Mouse (Mus musculus): ENCODE measurements around the gene Gm21983.

Gene Gm21983

GRCm38 (mm10) chr7:27162780-27163449, 18.0 kb downstream of the Gm21983 start:
- peak in 1 of 2 experiments; percentile 82 for DNase-seq (ENCODE audit: inconsistent age in 2 of 2, low spot score in 1 of 2)

DNA sequence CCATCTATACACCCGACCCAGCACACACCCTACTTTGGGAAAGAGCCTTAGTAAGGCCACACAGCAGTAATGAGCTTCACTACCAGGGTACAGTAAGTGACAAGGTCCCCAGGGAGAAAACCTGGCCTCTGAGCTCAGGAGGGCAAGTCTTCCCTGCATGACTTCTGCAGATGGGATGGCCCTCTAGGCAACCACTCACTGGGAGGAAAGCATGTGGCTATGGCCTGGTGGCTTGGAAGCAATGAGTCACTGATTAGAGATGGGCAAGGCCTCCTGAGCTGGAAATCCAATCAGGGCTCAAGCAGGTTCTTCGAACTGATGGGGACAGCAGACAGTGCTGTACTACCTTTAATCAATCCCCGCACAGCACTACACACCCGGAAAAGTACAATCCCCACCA, 19.1 kb downstream of the Gm21983 start:
- peak; percentile 68 to 84 for DNase-seq (ENCODE audit: inconsistent age in 2 of 2, low spot score in 1 of 2)

DNA sequence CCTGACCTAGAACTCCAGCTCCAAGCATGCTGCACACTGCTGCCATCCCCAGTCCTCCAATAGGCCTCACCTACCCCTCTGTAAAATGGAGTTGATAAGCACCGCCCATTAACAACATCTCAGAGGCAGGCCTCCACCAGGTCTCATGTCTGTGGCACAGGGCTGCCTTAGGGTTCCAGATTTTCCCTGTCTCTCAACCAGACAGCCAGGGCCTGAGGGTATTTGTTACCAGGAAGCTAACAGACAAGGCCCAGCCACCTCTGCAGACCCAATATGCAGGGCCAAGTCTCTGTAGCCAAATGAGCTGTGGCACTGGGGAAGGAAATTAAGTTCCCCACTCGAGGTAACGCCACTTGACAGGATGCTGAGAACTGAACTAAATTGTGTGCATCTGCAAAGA, 20.0 kb downstream of the Gm21983 start:
- DNase-seq (ENCODE audit: inconsistent age in 2 of 2, low spot score in 1 of 2) = peak in 1 of 2 experiments; percentile 50

- DNase-seq (ENCODE audit: inconsistent age in 2 of 2, low spot score in 1 of 2) = peak; percentile 88 to 95
These were observed 21.0 kb downstream of the Gm21983 start for GRCm38 (mm10) chr7:27159882-27160281.

- no peak for DNase-seq (ENCODE audit: inconsistent age in 2 of 2, low spot score in 1 of 2)
These were observed 21.6 kb downstream of the Gm21983 start for GRCm38 (mm10) chr7:27159256-27159655.

DNA sequence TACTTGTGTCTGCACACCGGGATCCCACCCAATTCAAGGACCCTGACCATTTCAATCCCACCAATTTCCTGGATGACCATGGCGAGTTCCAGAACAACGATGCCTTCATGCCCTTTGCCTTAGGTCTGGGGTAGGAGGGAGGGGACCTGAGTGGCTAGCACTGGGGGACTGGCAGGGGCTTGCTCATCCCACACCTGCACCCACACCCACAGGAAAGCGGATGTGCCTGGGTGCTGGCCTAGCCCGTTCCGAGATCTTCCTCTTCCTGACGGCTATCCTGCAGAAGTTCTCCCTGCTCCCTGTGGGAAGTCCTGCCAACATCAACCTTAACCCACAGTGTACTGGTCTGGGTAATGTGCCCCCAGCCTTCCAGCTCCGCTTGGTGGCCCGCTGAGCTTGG, 22.7 kb downstream of the Gm21983 start:
- DNase-seq (ENCODE audit: inconsistent age in 2 of 2, low spot score in 1 of 2) = peak in 1 of 2 experiments; percentile 28

GRCm38 (mm10) chr7:27156005-27156404, 24.9 kb downstream of the Gm21983 start:
- DNase-seq (ENCODE audit: inconsistent age in 2 of 2, low spot score in 1 of 2) = peak in 1 of 2 experiments; percentile 17

DNA sequence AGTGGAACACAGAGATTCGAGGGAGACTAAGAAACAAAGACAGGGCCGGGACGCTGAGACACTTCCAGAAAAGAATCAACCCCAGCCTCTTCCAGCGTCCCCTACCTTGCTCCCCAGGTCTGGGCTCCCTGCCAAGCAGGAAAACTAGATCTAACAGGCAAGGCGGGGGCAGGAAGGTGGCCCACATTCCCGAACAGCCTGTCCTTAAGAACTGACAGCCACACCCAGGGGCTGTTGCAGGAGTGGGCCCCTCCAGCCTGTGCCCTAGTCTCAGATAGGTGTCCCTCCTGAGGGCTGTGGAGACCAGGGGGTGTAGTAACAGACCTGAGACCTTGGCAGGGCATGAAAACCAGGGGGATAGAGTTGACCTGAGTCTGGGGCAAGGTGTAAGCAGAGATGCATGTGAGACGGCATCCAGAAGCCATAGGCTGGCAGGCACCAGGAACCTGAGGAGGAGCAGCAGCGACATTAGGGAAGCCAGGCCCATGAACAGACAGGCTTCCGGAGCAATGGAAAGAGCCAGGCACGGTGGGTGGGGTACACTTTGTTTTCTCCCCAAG, 27.6 kb downstream of the Gm21983 start, which contains the start of gene Cyp2t4:
TSS of gene Cyp2t4 (plus strand) at position 510 of the 560 bp plus-strand sequence.
- peak in 1 of 2 experiments; percentile 54 for DNase-seq (ENCODE audit: inconsistent age in 2 of 2, low spot score in 1 of 2)

DNA sequence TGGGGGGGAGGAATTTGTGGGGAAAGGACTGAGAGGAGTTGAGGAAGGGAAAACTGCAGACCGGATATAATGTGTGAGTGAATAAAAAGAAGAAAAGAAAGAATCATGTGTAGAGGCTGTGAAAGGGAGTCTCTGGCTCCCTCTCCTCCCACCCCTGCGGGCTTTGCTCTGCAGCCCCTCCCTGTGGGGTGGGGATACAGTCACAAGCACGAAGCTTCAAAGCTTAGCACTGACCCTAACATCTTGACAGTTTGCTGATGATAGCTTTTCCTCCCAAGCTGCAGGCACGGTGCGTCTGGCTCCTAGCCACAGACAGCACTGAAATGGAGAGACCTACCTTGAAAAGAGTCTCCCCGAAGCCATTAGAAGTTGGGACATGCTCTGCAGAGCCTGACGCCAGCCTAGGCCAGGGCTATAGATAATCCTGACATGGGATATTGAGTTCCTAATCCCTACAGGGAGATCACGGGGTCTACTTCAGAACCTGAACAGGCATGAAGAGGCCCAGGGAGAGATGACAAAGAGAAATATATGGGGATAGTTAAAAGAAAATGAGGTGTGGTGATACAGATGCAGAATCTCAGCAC, 44.4 kb downstream of the Gm21983 start:
- DNase-seq (ENCODE audit: inconsistent age in 2 of 2, low spot score in 1 of 2) = no peak

DNA sequence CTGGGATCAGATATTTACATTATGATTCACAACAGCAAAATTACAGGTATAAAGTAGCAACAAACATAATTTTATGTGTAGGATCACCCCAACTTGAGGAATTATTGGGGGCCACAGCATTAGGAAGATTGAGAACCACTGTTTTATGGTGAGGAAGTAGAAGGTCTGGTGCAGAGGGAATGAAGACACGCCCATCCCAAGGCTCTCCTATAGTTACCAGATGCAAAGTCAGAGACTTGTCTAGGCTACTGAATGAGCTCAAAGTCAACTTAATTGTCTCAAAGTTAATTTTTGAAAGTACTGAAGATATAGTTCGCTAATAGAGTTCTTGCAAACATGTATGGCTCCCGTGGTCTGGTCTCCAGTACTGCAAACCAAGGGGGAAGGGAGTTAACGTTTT, 47.1 kb downstream of the Gm21983 start:
- no peak for DNase-seq (ENCODE audit: inconsistent age in 2 of 2, low spot score in 1 of 2)

DNA sequence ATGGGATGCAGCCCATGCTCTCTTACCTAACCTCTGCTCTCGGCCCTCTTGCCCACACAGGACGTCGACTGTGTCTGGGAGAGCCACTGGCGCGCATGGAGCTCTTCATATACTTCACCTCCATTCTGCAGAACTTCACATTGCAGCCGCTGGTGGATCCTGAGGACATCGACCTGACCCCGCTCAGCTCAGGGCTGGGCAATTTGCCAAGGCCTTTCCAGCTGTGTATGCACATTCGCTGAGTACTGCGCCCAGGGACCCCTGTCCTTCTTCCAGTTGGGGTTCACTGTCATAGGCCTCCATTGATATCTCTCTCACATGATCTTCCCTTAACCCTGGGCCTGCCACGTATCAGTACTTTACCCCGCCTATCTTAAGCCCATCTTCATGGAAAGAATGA, 47.7 kb downstream of the Gm21983 start:
- peak in 1 of 2 experiments; percentile 61 for DNase-seq (ENCODE audit: inconsistent age in 2 of 2, low spot score in 1 of 2)

DNA sequence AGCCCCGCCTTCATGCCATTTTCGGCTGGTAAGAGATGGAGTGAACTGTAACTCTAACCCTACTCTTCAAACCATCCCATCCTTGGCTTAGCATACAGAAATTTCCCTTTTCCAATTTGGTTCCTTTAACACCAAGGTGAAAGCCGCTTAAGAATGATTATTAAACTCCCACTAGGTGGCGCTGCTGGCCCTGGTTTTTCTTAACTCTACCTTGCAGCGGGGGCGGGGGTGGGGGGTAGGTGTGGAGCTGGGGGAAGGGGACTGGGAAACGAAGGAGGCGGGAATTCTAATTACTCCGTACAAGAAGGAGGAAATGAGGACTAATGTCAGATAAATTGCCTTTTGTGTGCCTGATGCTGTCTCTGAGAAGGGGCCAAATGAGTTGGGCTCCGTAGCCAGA, 48.3 kb downstream of the Gm21983 start:
- peak; percentile 45 to 84 for DNase-seq (ENCODE audit: inconsistent age in 2 of 2, low spot score in 1 of 2)

DNA sequence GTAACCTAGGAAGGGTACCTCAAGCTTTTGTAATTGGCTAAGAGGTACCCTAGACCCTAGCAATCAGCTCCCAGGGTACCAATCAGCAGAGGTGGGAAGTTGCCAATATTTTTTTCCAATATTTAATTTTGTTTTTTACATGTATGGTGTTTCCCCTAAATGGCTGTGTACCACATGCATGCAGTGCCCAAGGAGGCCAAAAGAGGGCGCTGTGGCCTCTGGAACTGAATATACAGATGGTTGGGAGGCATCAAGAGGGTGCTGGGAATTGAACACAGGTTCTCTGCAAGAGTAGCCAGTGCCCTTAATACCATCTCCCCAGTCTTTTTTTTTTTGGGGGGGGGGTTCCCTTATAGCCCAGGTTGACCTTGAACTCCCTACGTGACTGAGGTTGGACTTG, 49.5 kb downstream of the Gm21983 start:
- DNase-seq (ENCODE audit: inconsistent age in 2 of 2, low spot score in 1 of 2) = no peak

DNA sequence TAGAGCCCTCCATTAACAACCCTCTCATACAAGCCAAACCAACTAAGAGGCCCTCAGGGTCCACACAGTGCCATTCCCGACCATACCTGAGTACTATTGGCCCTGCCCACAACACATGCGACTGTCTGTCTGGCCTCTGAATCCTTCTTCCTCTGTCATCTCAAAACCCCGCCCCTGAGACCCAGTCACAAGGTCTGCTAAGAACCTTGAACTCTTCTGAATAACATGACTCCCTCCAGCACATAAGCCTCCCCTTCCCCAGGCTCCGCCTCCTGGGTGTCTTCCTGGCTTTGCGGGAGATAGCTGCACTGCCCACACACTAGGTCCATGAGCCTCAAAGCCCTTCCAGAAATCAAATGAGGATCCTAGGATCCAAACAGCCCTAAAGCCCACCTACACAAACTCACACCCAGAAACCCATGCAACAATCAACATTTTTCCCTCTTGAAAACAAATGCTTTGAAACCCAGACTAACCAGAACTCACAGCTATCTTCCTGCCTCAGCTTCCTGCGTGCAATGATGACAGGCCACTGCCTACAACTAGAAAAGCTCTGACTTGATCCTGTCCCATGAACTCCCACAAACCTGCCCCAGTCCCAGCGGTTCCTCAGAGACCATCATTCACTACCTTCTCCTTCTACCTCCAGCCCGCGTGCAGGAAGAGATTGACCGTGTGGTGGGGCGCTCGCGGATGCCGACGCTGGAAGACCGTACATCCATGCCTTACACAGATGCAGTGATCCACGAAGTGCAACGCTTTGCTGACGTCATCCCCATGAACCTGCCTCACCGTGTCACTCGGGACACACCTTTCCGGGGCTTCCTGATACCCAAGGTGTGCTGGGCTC, 50.1 kb downstream of the Gm21983 start:
- DNase-seq (ENCODE audit: inconsistent age in 2 of 2, low spot score in 1 of 2) = peak in 1 of 2 experiments; percentile 61

GRCm38 (mm10) chr7:27129811-27130210, 51.1 kb downstream of the Gm21983 start:
- no peak for DNase-seq (ENCODE audit: inconsistent age in 2 of 2, low spot score in 1 of 2)

DNA sequence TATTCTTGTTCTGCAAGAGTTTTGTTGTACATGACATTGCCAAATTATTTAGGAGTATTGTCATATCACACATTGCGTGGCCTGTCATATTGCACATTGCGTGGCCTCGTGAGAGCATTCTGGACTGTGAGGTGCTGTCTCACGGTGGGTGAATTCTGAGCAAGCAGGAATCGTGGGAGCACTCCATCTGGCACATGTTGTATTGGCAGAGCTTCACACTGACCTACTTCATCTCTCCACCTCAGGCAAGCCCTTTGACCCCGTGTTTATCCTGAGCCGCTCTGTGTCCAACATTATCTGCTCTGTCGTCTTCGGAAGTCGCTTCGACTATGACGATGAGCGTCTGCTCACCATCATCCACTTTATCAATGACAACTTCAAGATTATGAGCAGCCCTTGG, 51.9 kb downstream of the Gm21983 start:
- DNase-seq (ENCODE audit: inconsistent age in 2 of 2, low spot score in 1 of 2) = no peak

DNA sequence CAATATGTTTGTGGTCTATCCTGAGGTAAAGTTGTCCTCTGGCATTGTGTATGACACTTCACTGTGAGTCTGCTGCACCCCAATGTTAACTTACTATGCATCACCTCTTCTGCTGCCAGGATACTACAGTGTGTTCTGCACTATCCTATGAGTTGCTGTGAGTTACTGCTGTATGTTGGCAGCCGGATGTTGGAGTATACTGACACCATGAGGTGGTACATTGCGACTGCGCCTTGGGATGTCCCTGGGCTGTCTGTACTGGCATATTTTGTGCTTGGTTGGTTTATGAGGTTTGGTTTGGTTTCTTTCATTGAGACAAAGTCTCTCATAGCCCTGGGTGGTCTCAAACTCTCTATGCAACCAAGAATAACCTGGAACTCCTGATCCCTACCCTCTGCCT, 52.7 kb downstream of the Gm21983 start:
- peak; percentile 43 to 80 for DNase-seq (ENCODE audit: inconsistent age in 2 of 2, low spot score in 1 of 2)

- DNase-seq (ENCODE audit: inconsistent age in 2 of 2, low spot score in 1 of 2) = no peak
These were observed 55.9 kb downstream of the Gm21983 start for GRCm38 (mm10) chr7:27124969-27125368.

GRCm38 (mm10) chr7:27124305-27124832, 56.5 kb downstream of the Gm21983 start:
- no peak for DNase-seq (ENCODE audit: inconsistent age in 2 of 2, low spot score in 1 of 2)

- DNase-seq (ENCODE audit: inconsistent age in 2 of 2, low spot score in 1 of 2) = peak; percentile 38 to 86
These were observed 61.2 kb downstream of the Gm21983 start, which contains the start of gene Cyp2f2 for GRCm38 (mm10) chr7:27119676-27120075. Cyp2f2 (plus strand) TSS chr7:27119909.
